Mouse (Mus musculus) thymus, postnatal 25 days (tissue): Measurements from ENCODE around the gene Hecw2.

Experiments used
- DNase-seq: peaks from one replicate; pipeline ENCODE4 v3.0.0; 2022

Hecw2 gene

GRCm38 (mm10) chr1:53775036-53775435 is 419.9 kb downstream of the Hecw2 start:
- DNase-seq, result no peak

GRCm38 (mm10) chr1:53774571-53774970 is 420.4 kb downstream of the Hecw2 start:
- no peak for DNase-seq

GRCm38 (mm10) chr1:53773994-53774393 is 421.0 kb downstream of the Hecw2 start:
- peak; percentile 87 for DNase-seq

- DNase-seq, result no peak
These were observed 422.0 kb downstream of the Hecw2 start for GRCm38 (mm10) chr1:53772967-53773366.

- DNase-seq, result no peak
These were observed 423.5 kb downstream of the Hecw2 start for GRCm38 (mm10) chr1:53771476-53771875.

- DNase-seq, result no peak
These were observed 428.9 kb downstream of the Hecw2 start for GRCm38 (mm10) chr1:53766112-53766511.

GRCm38 (mm10) chr1:53757316-53757715 is 437.7 kb downstream of the Hecw2 start:
- no peak for DNase-seq
